Mouse (Mus musculus) spleen, adult 18-20 months (tissue): Measurements from ENCODE around the gene Hdac11.
"Not testable (repeated sequence)": the region's sequence is repeated elsewhere in the genome, so short reads cannot be mapped to it uniquely, and the experiment has no call there.

ENCODE experiments used
- DNase-seq, 2 experiments: peaks; one replicate each; pipeline ENCODE4 v3.0.0; 2022; ENCODE audit warnings: mixed read lengths in 2 of 2

Gene Hdac11

DNA sequence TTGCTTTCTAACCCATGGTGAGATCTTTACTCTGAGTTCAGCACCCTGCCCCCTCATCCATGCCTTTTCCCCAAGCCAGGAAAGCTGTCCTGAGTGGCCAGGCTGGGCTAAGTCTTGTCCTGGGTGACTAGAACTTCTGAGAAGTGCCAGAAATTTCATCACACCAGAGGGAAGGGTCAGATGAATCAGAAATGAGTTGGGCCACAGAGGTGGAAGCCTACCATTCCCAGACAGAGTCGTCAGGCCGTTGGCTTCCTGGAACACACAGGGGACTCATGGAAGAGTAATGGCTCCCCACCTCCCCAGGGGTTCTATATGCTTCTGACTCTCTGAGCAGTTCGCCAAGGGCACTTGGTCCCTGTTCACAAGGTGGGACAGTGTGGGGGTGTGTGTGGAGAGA, 51.0 kb downstream of the Hdac11 start:
- no peak for DNase-seq

DNA sequence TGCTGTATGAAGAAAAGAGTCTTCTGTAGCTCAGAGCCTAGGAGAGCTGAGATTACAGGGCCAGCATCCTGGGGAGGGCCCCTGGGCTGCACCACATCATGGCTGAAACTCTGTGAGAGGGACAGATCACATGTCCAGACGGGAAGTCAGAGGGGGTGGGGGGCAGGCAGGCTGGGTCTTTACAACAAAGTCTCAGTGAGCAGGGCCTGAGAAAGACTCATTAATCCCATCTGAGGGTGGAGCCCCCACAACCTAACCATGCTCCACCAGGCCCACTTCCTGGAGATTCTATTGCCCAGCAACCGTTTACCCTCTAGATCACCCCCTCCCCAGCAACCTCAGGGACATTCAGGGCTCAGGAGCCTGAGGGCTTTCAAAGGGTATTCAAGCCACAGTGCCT, 53.3 kb downstream of the Hdac11 start:
- no peak for DNase-seq

DNA sequence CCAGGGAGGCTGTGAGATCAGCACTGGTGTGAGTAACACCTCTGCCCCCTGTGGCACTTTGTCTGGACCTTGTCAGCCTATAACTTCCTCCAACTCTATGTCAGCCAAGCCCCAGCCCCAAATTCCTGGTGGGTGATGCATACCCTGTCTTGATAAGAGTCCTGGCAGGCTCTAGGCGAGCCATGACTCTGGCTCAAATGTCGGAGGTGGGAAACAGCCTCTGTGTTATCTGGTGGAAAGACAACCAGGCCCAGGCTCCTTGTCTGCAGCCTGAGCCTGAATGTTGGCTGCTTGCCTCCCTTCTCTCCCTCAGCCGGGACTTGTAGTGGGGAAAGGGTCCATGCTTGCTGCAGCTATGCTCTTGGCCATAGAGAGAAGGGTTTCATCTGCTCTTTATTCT, 54.4 kb downstream of the Hdac11 start:
- DNase-seq: no peak

DNA sequence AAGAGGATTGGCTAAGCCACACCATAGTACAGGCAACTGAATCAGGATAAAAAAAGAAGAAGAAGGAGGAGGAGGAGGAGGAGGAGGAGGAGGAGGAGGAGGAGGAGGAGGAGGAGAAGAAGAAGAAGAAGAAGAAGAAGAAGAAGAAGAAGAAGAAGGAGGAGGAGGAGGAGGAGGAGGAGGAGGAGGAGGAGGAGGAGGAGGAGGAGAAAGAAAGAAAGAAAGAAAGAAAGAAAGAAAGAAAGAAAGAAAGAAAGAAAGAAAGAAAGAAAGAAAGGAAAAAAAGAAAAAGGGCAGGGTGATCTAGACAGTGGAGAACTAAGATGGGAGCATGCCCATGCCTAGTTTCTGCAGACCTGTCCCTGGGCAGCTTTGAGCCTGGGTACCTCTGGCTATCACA, 55.7 kb downstream of the Hdac11 start, which contains the start of gene Fbln2:
Gene Fbln2 (plus strand): TSS at position 301 of the 400 bp plus-strand sequence.
- not testable (repeated sequence) for DNase-seq

DNA sequence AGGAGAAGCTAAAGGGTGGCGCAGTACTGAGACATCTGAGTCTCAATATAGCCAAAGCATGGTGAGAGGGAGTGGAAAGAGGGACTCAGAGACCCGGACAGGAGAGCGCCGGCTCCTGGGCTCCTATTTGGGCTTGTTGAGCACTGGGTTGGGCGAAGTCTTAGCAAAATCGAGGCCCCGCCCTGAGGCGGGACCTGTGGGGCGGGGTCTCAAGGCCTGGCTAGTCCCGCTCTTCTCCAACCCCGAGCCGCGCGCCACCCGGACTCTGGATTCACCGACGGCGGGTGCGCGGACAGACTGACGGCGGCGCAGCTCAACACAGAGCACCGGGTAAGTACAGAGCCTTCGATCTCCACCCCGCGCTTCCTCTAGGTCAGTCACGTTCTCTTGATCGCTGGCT, 56.1 kb downstream of the Hdac11 start:
- peak in 1 of 2 experiments; percentile 14 for DNase-seq

DNA sequence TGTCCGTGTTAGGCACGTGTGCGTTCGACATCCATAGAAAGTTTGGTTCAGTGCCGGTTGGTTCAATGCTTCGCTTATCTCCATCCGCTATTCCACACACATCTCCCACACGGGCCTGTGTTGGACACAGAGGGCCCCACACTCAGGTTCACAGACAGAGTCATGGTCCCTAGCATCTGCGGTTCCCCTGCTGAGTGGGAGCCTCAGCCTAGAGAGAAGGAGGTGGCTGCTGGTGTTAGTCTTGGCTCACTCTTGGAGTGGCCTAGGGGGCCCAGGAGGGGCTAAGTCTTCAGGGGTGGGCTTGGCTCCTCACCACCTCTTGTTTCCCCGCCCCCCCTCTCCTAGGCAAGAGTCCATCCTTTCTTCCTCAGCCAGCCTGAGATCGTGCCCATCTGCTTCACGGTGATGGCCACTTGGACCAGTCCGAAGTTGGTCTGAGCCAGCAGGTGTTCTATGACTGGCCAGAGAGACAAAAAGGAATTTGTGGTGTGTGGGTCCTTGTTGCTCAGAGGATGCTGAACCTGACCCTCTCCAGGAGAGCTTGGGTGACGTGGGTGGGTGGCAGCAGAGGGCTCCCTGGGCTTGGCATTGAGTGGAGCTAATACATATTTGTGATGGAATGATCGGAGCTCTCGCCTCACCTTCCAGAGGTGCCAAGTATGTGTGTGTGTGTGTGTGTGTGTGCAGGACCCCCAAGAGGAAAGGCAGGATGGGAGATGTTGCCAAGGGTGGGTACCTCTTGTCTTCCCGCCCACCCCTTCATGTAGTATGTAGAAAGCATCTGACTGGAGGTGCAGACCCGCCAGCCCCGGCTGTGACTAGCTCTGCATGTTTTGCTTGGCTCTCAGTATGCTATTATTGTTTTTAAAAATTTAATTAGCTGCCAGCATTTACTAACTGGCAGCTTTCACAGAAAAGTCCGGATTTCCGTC, 57.1 kb downstream of the Hdac11 start:
- DNase-seq: no peak

DNA sequence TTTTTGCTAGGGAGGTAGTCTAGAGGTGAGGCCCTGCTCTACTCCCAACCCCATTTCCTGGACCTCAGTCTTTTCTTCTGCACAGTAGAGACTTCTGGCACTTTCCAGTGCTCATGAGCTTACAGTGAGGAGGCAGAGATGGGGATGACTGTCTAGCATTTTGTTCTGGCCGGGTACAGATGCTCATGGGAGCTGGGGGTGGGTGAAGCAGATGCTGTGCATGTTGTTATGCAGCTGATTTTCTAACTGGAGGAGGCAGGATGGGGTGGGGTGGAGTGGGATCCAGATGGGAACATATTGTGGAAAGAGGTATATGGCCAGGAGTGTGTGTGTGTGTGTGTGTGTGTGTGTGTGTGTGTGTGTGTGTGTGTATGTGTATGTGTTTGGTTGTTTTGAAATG, 59.0 kb downstream of the Hdac11 start:
- DNase-seq: no peak

DNA sequence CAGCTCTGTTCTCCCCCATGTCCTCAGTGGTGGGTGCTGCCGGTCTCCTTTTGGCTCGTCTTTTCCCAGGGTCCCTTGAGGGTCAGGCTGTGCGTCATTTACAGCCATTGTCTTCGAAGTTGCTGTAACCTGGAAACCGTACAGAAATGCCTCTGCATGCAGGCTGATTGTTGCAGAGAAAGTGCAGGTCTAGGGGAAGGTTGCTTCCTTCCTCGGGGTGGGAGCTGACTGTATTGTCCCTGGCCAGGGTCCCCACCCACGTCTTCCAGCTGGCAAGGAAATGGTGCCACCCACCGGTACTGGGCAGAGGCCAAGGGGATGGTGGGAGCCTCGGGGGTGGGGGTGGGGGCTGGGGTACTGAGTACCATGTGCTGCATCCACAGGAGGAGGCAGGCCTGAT, 62.0 kb downstream of the Hdac11 start:
- DNase-seq: no peak

DNA sequence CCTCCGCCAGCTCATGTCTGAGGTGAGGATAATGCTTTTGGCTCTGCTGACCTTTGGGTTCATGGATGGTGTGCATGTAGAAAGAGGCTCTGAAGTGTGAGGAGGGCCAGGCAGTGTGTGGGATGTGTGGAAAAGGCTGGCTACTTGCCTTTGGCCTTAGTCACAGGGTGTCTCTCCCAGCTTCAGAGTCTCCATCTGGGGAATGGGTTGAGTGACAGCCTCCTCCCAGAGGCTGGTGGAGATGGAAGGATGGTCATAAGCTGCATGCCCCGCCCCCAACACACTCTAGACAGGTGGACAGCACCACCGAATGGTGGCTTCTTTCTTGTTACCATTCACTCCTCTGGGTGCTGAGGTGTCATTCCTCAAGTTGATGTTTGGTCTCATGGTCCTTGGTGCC, 62.4 kb downstream of the Hdac11 start:
- DNase-seq: no peak

DNA sequence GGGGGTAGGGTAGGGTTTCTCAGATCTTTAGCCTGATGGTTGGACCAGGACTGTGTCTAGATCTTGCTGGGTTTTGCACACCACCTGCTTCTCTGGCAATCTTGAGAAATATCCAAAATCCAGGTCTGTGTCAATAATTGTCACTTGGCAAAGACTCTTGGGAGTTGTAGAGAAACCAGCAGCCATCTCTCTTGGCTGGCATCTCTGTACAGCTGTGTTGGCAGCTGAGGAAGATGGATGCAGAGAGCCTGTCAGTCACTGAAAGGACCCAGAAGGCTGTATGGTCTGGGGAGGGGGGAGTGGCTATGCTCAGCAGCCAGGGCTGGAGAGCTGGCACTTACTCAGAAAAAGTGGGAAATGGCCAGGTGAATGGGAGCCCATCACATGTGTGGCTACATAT, 63.6 kb downstream of the Hdac11 start:
- no peak for DNase-seq

DNA sequence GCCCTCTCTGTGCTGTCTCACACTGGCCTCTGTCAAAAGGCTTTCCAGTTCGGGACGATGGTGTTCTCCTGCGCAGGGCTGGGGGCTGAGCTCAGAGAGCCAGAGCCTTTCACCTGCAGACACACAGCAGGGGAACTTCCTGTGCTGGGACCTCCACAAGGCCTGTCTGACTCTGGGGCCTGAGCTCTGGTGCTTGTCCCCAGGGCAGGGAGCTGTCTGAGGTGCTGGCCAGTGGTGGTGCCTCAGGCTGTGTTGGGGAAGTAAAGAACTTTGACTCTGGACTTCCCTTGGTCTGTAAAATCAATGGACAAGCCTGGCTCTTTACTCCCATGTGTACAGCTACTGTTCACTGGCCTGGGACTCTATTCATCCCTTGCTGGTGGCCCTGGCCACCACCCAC, 64.6 kb downstream of the Hdac11 start:
- no peak for DNase-seq

DNA sequence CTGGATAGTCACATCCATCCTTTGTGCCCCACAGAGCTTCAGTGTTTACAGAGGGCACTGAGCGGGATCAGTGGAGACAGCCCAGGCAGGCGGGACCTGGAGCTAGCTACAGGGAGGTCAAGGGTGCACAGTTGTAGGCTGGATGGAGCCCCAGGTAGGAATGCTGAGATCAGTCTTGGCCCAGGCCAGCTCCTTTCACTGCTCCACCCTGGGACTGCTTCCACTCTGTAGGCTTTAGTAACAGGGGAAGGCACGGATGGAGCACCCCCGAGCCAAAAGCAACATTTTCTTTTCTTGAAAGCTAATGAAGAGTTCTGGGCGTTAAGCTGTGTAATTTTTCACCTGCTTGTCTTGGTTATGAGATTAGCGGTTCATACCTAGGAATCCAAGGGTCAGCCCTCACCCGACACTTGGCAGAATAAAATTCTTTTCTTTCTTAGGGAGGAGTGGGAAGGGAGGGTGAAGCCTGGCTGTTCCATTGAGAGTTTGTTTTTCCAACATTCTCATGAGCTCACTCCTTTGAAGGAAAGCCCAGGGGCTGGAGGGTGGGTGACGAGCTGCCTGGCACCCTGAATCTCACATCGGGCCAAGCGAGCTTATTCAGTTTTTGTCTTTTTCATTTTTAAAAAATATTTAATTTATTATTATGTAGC, 66.4 kb downstream of the Hdac11 start:
- DNase-seq: no peak
